Comparison of ENCODE assay signal across 15 mouse cellular contexts in the genomic region with DNA sequence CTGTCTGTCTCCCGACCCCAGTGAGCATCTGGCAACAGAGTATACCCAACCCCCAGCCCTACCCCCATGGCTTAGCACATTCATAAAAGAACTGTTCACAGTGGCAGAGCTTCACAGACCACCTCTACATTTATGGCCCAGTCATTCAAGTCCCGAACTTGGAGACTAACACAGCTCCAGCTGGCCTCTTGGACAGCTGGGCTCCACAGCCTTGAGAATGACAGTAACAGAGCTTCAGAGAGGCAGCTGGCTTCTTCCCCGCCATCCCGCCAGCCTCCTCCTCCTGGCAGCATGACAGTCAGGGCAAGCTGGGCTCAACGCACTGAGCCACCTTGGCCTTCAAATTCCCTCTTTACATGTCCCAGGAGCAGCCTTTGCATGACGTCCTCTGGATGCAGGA. TPM values are rescaled to one million over a fixed set of nuclear protein-coding genes. Genes with fewer than 3 reads are reported as not detected.
DNase-seq lines count a peak whose midpoint lies in the region; ATAC-seq lines count a peak whose summit lies in the region.
"Had no signal": no experiment of that assay in that cellular context is flagged by ENCODE, and none has a peak within 500 bp of the region (broad histone marks: within the 10 kb centered on the region; RNA-seq: fewer than 3 reads in every experiment).

No protein-coding gene starts in this region.

- peak; percentile 41 for DNase-seq in adrenal gland, postnatal 14 days
- no peak for DNase-seq in adrenal gland, postnatal 25 days
- peak; percentile 40 for DNase-seq in testis, postnatal 10 days (ENCODE audit: low spot score)
- DNase-seq in testis, postnatal 14 days (ENCODE audit: low spot score), result no peak
- DNase-seq in ovary, postnatal 10 days (ENCODE audit: low spot score), result no peak
- DNase-seq: kidney, adult 8-10 months; midbrain, embryonic 14.5 days; right cerebral cortex, postnatal 14 days had no signal

- no peak overlapping the region for H3K9ac ChIP-seq in hindbrain, embryonic 16.5 days (ENCODE audit: low read depth, low read length)
- no peak overlapping the region for H3K9ac ChIP-seq in hindbrain, embryonic 13.5 days
- H3K9ac ChIP-seq in heart, embryonic 12.5 days, result no peak overlapping the region
- H3K9ac ChIP-seq: hindbrain, embryonic 14.5 days; neural tube, embryonic 13.5 days had no signal

- no peak overlapping the region for H3K4me3 ChIP-seq in hindbrain, embryonic 16.5 days (ENCODE audit: low read length)
- H3K4me3 ChIP-seq in hindbrain, embryonic 13.5 days, result no peak overlapping the region
- H3K4me3 ChIP-seq in heart, embryonic 12.5 days, result no peak overlapping the region
- H3K4me3 ChIP-seq: neural tube, embryonic 13.5 days had no signal

- H3K4me2 ChIP-seq in hindbrain, embryonic 16.5 days (ENCODE audit: low read length), result no peak overlapping the region
- H3K4me2 ChIP-seq in hindbrain, embryonic 13.5 days, result no peak overlapping the region
- no peak overlapping the region for H3K4me2 ChIP-seq in heart, embryonic 12.5 days
- H3K4me2 ChIP-seq: heart, embryonic 11.5 days; hindbrain, embryonic 14.5 days; neural tube, embryonic 13.5 days had no signal

- ATAC-seq in hindbrain, embryonic 16.5 days, result peak; percentile 54; the same call in 1 of the 2 replicates
- no peak for ATAC-seq in hindbrain, embryonic 13.5 days (ENCODE audit: low FRiP score)
- no peak for ATAC-seq in heart, embryonic 12.5 days (ENCODE audit: insufficient number of reproducible peaks, low FRiP score)
- ATAC-seq: lung, postnatal 0 days had no signal

- no peaks in the 10 kb centered on the region for H3K36me3 ChIP-seq in hindbrain, embryonic 16.5 days (ENCODE audit: control insufficient read depth, insufficient read depth, low read length)
- peaks cover 10% of the 10 kb centered on the region for H3K36me3 ChIP-seq in hindbrain, embryonic 13.5 days
- peaks cover 10% of the 10 kb centered on the region for H3K36me3 ChIP-seq in heart, embryonic 12.5 days

- H3K27me3 ChIP-seq in hindbrain, embryonic 16.5 days (replicated peaks; ENCODE audit: control insufficient read depth, insufficient read depth, low read length), result no peaks in the 10 kb centered on the region
- no peaks in the 10 kb centered on the region for H3K27me3 ChIP-seq in hindbrain, embryonic 13.5 days
- no peaks in the 10 kb centered on the region for H3K27me3 ChIP-seq in heart, embryonic 12.5 days (replicated peaks)
- H3K27me3 ChIP-seq: neural tube, embryonic 13.5 days had no signal

- WGBS in hindbrain, embryonic 16.5 days, result 43% methylated on average over 6 of the region's 6 CpGs
- WGBS in hindbrain, embryonic 13.5 days, result 54% methylated on average over 6 of the region's 6 CpGs
- 68% methylated on average over 6 of the region's 6 CpGs for WGBS in heart, embryonic 12.5 days

- H3K4me1 ChIP-seq in hindbrain, embryonic 16.5 days (ENCODE audit: control insufficient read depth, insufficient read depth, low read depth, low read length), result no peaks in the 10 kb centered on the region
- H3K4me1 ChIP-seq in hindbrain, embryonic 13.5 days (replicated peaks), result peaks cover 3% of the 10 kb centered on the region; the same call in 1 of the 2 replicates
- H3K4me1 ChIP-seq in heart, embryonic 12.5 days (replicated peaks), result peaks cover 18% of the 10 kb centered on the region

- H3K9me3 ChIP-seq in hindbrain, embryonic 16.5 days (ENCODE audit: control insufficient read depth, low read length), result no peaks in the 10 kb centered on the region
- H3K9me3 ChIP-seq in hindbrain, embryonic 13.5 days, result no peaks in the 10 kb centered on the region
- no peaks in the 10 kb centered on the region for H3K9me3 ChIP-seq in heart, embryonic 12.5 days (replicated peaks)
- H3K9me3 ChIP-seq: neural tube, embryonic 13.5 days had no signal

- no peak overlapping the region for H3K27ac ChIP-seq in hindbrain, embryonic 16.5 days (ENCODE audit: low read depth, low read length)
- no peak overlapping the region for H3K27ac ChIP-seq in hindbrain, embryonic 13.5 days
- no peak overlapping the region for H3K27ac ChIP-seq in heart, embryonic 12.5 days (ENCODE audit: poor library complexity, severe bottlenecking)
- H3K27ac ChIP-seq: hindbrain, embryonic 14.5 days; neural tube, embryonic 13.5 days had no signal

RNA-seq across cellular contexts. Expression of a gene that starts 20.9 kb away (rescaled TPM):
- total RNA-seq in adrenal gland, postnatal 14 days (2021), result 28.0 and 31.0 TPM in 2 replicates
- total RNA-seq in adrenal gland, postnatal 25 days (2021), result 27.0 and 31.9 TPM in 2 replicates
- polyA plus RNA-seq in hindbrain, embryonic 16.5 days (2015; fragmentation: Nextera tagmentation; extraction: Ambion mirVana), result 306 and 352 TPM in 2 replicates
- polyA plus RNA-seq in hindbrain, embryonic 13.5 days (2015; fragmentation: Nextera tagmentation; extraction: Ambion mirVana), result 275 and 285 TPM in 2 replicates
- 36.1 and 37.2 TPM in 2 replicates for polyA plus RNA-seq in heart, embryonic 12.5 days (2016; fragmentation: Nextera tagmentation; extraction: Ambion mirVana)

RNA-seq across cellular contexts. Expression of a gene that starts 27.2 kb away (rescaled TPM):
- total RNA-seq in adrenal gland, postnatal 14 days (2021), result 39.0 and 42.2 TPM in 2 replicates
- total RNA-seq in adrenal gland, postnatal 25 days (2021), result 44.5 and 44.6 TPM in 2 replicates
- polyA plus RNA-seq in hindbrain, embryonic 16.5 days (2015; fragmentation: Nextera tagmentation; extraction: Ambion mirVana), result 23.1 and 23.4 TPM in 2 replicates
- 16.4 and 17.3 TPM in 2 replicates for polyA plus RNA-seq in hindbrain, embryonic 13.5 days (2015; fragmentation: Nextera tagmentation; extraction: Ambion mirVana)
- polyA plus RNA-seq in heart, embryonic 12.5 days (2016; fragmentation: Nextera tagmentation; extraction: Ambion mirVana), result 25.1 and 28.4 TPM in 2 replicates

Comparison
In these comparisons a context has a peak if more than half of its experiments do, and no peak if none do; other contexts are left out.
1. DNase-seq: peak in adrenal gland, postnatal 14 days (single experiment) and testis, postnatal 10 days (single experiment); none in adrenal gland, postnatal 25 days (single experiment), testis, postnatal 14 days (single experiment) and ovary, postnatal 10 days (single experiment).